Mouse (Mus musculus): ENCODE results near the gene Mllt3. TPM values are rescaled to one million over a fixed set of nuclear protein-coding genes. Genes with fewer than 3 reads are reported as not detected.

Mllt3 gene
- total and polyA plus RNA-seq, 2 experiments from 2014 or later, result 22.7 to 62.9 TPM

- ATAC-seq, result no peak
- 85% methylated on average over 4 of the region's 4 CpGs for WGBS
- no peaks in the 10 kb centered on the region for H3K9me3 ChIP-seq (ENCODE audit: low read length)
- no peak overlapping the region for H3K4me3 ChIP-seq (ENCODE audit: low read length)
- H3K27ac ChIP-seq, result no peak overlapping the region
- H3K9ac ChIP-seq (replicated peaks; ENCODE audit: low read length), result no peak overlapping the region
- H3K27me3 ChIP-seq (ENCODE audit: insufficient read depth, low read length), result no peaks in the 10 kb centered on the region
- TF ChIP-seq CTCF (IDR thresholded peaks at IDR 0.05; ENCODE audit: low read depth), result no peak
- no peak for DNase-seq (ENCODE audit: low spot score)
- H3K36me3 ChIP-seq (ENCODE audit: insufficient read depth, low read length), result no peaks in the 10 kb centered on the region
- no peaks in the 10 kb centered on the region for H3K4me1 ChIP-seq (ENCODE audit: insufficient read depth, low read length)
- no peak overlapping the region for H3K4me2 ChIP-seq (ENCODE audit: low read depth, low read length)
Observed at GRCm38 (mm10) chr4:88045151-88045550, 12.0 kb upstream of the Mllt3 start.

- Histone ChIP-seq H3K4me1 (ENCODE audit: insufficient read depth, low read length) (peaks cover 3% of the 10 kb centered on the region; the same call in 1 of the 2 replicates), H3K27ac (no peak overlapping the region), H3K27me3 (ENCODE audit: insufficient read depth, low read length) (0 out of 2 replicates have a peak, but pooled peaks cover 4% of the 10 kb centered on the region), H3K36me3 (ENCODE audit: insufficient read depth, low read length) (no peaks in the 10 kb centered on the region), H3K9ac (replicated peaks; ENCODE audit: low read length) (no peak overlapping the region), H3K9me3 (ENCODE audit: low read length) (no peaks in the 10 kb centered on the region), H3K4me2 (ENCODE audit: low read depth, low read length) (peak overlapping the region; percentile 90), H3K4me3 (ENCODE audit: low read length) (peak overlapping the region; percentile 14)
- peak; percentile 90 for DNase-seq (ENCODE audit: low spot score)
- WGBS, result under 1% methylated on average over 11 of the region's 11 CpGs
- ATAC-seq, result no peak
- TF ChIP-seq CTCF (IDR thresholded peaks at IDR 0.05; ENCODE audit: low read depth), result peak; percentile 81
Observed at GRCm38 (mm10) chr4:88035361-88035760, 2.2 kb upstream of the Mllt3 start.

- 0 out of 2 replicates have a peak, but pooled peaks cover 4% of the 10 kb centered on the region for H3K27me3 ChIP-seq (ENCODE audit: insufficient read depth, low read length)
- ATAC-seq (no peak), DNase-seq (ENCODE audit: low spot score) (no peak)
- no peak overlapping the region for H3K27ac ChIP-seq
- 4% methylated on average over 18 of the region's 18 CpGs for WGBS
- no peaks in the 10 kb centered on the region for H3K9me3 ChIP-seq (ENCODE audit: low read length)
- no peak for TF ChIP-seq CTCF (IDR thresholded peaks at IDR 0.05; ENCODE audit: low read depth)
- peak overlapping the region; percentile 88 for H3K4me3 ChIP-seq (ENCODE audit: low read length)
- H3K9ac ChIP-seq (replicated peaks; ENCODE audit: low read length), result no peak overlapping the region
- H3K4me2 ChIP-seq (ENCODE audit: low read depth, low read length), result peak overlapping the region; percentile 90
- H3K4me1 ChIP-seq (ENCODE audit: insufficient read depth, low read length), result peaks cover 3% of the 10 kb centered on the region; the same call in 1 of the 2 replicates
- H3K36me3 ChIP-seq (ENCODE audit: insufficient read depth, low read length), result no peaks in the 10 kb centered on the region
Observed at GRCm38 (mm10) chr4:88034387-88035157, 1.4 kb upstream of the Mllt3 start.

GRCm38 (mm10) chr4:88033729-88034386 lies 694 bp upstream of the Mllt3 start:
- Histone ChIP-seq H3K36me3 (ENCODE audit: insufficient read depth, low read length) (no peaks in the 10 kb centered on the region), H3K9me3 (ENCODE audit: low read length) (no peaks in the 10 kb centered on the region), H3K9ac (replicated peaks; ENCODE audit: low read length) (peak overlapping the region; percentile 77), H3K27me3 (ENCODE audit: insufficient read depth, low read length) (0 out of 2 replicates have a peak, but pooled peaks cover 4% of the 10 kb centered on the region), H3K4me2 (ENCODE audit: low read depth, low read length) (peak overlapping the region; percentile 90), H3K27ac (peak overlapping the region; percentile 84; the same call in 1 of the 2 replicates), H3K4me1 (ENCODE audit: insufficient read depth, low read length) (peaks cover 3% of the 10 kb centered on the region; the same call in 1 of the 2 replicates), H3K4me3 (ENCODE audit: low read length) (peak overlapping the region; percentile 88)
- WGBS, result under 1% methylated on average over 25 of the region's 25 CpGs
- ATAC-seq (no peak), DNase-seq (ENCODE audit: low spot score) (no peak)
- no peak for TF ChIP-seq CTCF (IDR thresholded peaks at IDR 0.05; ENCODE audit: low read depth)

GRCm38 (mm10) chr4:88032151-88033098 lies 739 bp downstream of the Mllt3 start:
- Histone ChIP-seq H3K36me3 (ENCODE audit: insufficient read depth, low read length) (no peaks in the 10 kb centered on the region), H3K9ac (replicated peaks; ENCODE audit: low read length) (peak overlapping the region; percentile 77), H3K9me3 (ENCODE audit: low read length) (no peaks in the 10 kb centered on the region), H3K27me3 (ENCODE audit: insufficient read depth, low read length) (0 out of 2 replicates have a peak, but pooled peaks cover 4% of the 10 kb centered on the region), H3K4me3 (ENCODE audit: low read length) (peak overlapping the region; percentile 88), H3K27ac (peak overlapping the region; percentile 84), H3K4me1 (ENCODE audit: insufficient read depth, low read length) (peaks cover 3% of the 10 kb centered on the region; the same call in 1 of the 2 replicates), H3K4me2 (ENCODE audit: low read depth, low read length) (peak overlapping the region; percentile 90)
- TF ChIP-seq CTCF (IDR thresholded peaks at IDR 0.05; ENCODE audit: low read depth), result no peak; the same call in 1 of the 2 replicates
- under 1% methylated on average over 76 of the region's 100 CpGs for WGBS
- peak; percentile 75 for ATAC-seq
- peak; percentile 71 for DNase-seq (ENCODE audit: low spot score)
